Mouse (Mus musculus): ENCODE measurements around the gene Stard8.

DNA sequence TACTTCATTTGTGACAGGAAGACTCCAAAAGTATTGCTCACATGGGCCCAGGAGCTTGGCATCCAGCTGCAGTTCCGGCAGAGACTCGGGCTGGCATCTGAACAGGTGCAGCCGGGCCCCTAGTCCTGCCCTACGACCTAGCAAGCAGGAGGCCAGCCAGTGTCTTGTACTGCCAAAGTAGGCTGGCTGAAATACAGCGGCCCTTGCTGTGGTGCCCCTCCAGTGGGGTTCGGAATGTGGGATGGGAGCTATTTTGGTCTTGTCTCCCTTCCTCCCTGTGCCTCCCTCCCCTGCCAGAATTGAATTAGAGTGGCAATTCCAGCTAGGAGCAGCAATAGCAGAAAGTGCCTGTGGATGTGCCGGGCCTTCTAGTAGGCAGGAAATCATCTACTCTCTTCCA is 51.5 kb downstream of the Stard8 start:
- TF ChIP-seq POLR2A (IDR thresholded peaks at IDR 0.05; ENCODE audit: borderline replicate concordance, extremely low read depth, low read depth, low read length) (no peak), CTCF (IDR thresholded peaks at IDR 0.05; ENCODE audit: insufficient read depth, low read length) (no peak)

Data from lung, adult 2 months (tissue).